Mouse (Mus musculus): ENCODE data around the gene Slu7.

- TF ChIP-seq CTCF (IDR thresholded peaks at IDR 0.05; ENCODE audit: low read depth) = peak; percentile 83
- TF ChIP-seq EP300 (IDR thresholded peaks at IDR 0.05; ENCODE audit: low read depth) = no peak
These were observed 22.1 kb upstream of the Slu7 start for GRCm38 (mm10) chr11:43411413-43411812.

All from heart, postnatal 0 days (tissue).